36 mouse cellular contexts compared by ENCODE assay signal in genomic region chr15:20458508-20458907, GRCm38 (mm10). TPM values are rescaled to one million over a fixed set of nuclear protein-coding genes. Genes with fewer than 3 reads are reported as not detected.
"Had no signal": no experiment of that assay in that cellular context is flagged by ENCODE, and none has a peak within 500 bp of the region (broad histone marks: within the 10 kb centered on the region; RNA-seq: fewer than 3 reads in every experiment).

No protein-coding gene starts in this region.

- DNase-seq: left cerebral cortex, postnatal 4 days; liver; liver, embryonic 13.5 days; liver, postnatal 0 days; lung, adult 18-20 months; lung, adult 2 months; lung, embryonic 14.5 days; lung, postnatal 10 days; lung, postnatal 14 days; lung, postnatal 36 days; lung, postnatal 4 days; midbrain, embryonic 14.5 days had no signal

- H3K9me3 ChIP-seq: limb, embryonic 10.5 days; limb, embryonic 12.5 days; limb, embryonic 13.5 days; limb, embryonic 15.5 days; liver, embryonic 12.5 days; liver, embryonic 13.5 days; liver, embryonic 15.5 days; lung, embryonic 15.5 days; megakaryocyte, embryonic 14.5 days; midbrain, embryonic 10.5 days; midbrain, embryonic 12.5 days; midbrain, embryonic 13.5 days; midbrain, embryonic 15.5 days had no signal

- H3K36me3 ChIP-seq: limb, embryonic 10.5 days; limb, embryonic 12.5 days; limb, embryonic 13.5 days; limb, embryonic 15.5 days; liver, embryonic 12.5 days; liver, embryonic 13.5 days; liver, embryonic 15.5 days; lung, embryonic 15.5 days; midbrain, embryonic 10.5 days; midbrain, embryonic 12.5 days; midbrain, embryonic 13.5 days; midbrain, embryonic 15.5 days had no signal

- H3K4me2 ChIP-seq: limb, embryonic 12.5 days; limb, embryonic 13.5 days; limb, embryonic 15.5 days; liver, embryonic 11.5 days; liver, embryonic 12.5 days; liver, embryonic 13.5 days; liver, embryonic 15.5 days; lung, embryonic 14.5 days; lung, embryonic 15.5 days; midbrain, embryonic 11.5 days; midbrain, embryonic 12.5 days; midbrain, embryonic 13.5 days; midbrain, embryonic 15.5 days had no signal

- H3K4me3 ChIP-seq: limb, embryonic 10.5 days; limb, embryonic 12.5 days; limb, embryonic 13.5 days; limb, embryonic 15.5 days; liver, embryonic 12.5 days; liver, embryonic 13.5 days; liver, embryonic 15.5 days; lung, embryonic 15.5 days; megakaryocyte, embryonic 14.5 days; midbrain, embryonic 10.5 days; midbrain, embryonic 12.5 days; midbrain, embryonic 13.5 days; midbrain, embryonic 15.5 days; myocyte had no signal

- H3K27ac ChIP-seq: limb, embryonic 10.5 days; limb, embryonic 12.5 days; limb, embryonic 13.5 days; limb, embryonic 15.5 days; liver, embryonic 12.5 days; liver, embryonic 13.5 days; liver, embryonic 14.5 days; liver, embryonic 15.5 days; lung, embryonic 15.5 days; macrophage; midbrain, embryonic 10.5 days; midbrain, embryonic 12.5 days; midbrain, embryonic 13.5 days; midbrain, embryonic 15.5 days had no signal

- ATAC-seq: liver, embryonic 12.5 days; liver, postnatal 0 days; lung, postnatal 0 days; midbrain, embryonic 13.5 days; midbrain, embryonic 15.5 days; midbrain, embryonic 16.5 days had no signal

- H3K4me1 ChIP-seq: limb, embryonic 10.5 days; limb, embryonic 12.5 days; limb, embryonic 13.5 days; limb, embryonic 15.5 days; liver, embryonic 12.5 days; liver, embryonic 13.5 days; liver, embryonic 15.5 days; lung, embryonic 15.5 days; megakaryocyte, embryonic 14.5 days; midbrain, embryonic 10.5 days; midbrain, embryonic 12.5 days; midbrain, embryonic 13.5 days; midbrain, embryonic 15.5 days had no signal

- H3K27me3 ChIP-seq: limb, embryonic 12.5 days; limb, embryonic 13.5 days; limb, embryonic 15.5 days; liver, embryonic 12.5 days; liver, embryonic 13.5 days; liver, embryonic 15.5 days; lung, embryonic 15.5 days; megakaryocyte, embryonic 14.5 days; midbrain, embryonic 12.5 days; midbrain, embryonic 13.5 days; midbrain, embryonic 15.5 days had no signal

- H3K9ac ChIP-seq: limb, embryonic 12.5 days; limb, embryonic 13.5 days; limb, embryonic 15.5 days; liver, embryonic 12.5 days; liver, embryonic 13.5 days; liver, embryonic 14.5 days; liver, embryonic 15.5 days; liver, postnatal 0 days; lung, embryonic 14.5 days; lung, embryonic 15.5 days; midbrain, embryonic 12.5 days; midbrain, embryonic 13.5 days; midbrain, embryonic 15.5 days had no signal

RNA-seq across cellular contexts. Expression of gene Cdh12, which starts 9.4 kb away (rescaled TPM):
- total RNA-seq: liver, adult 2 months; megakaryocyte, adult 5-6 weeks; megakaryocyte-erythroid progenitor cell, adult 5-6 weeks; monocyte, adult 5-6 weeks had no signal
- polyA plus RNA-seq: liver, adult 2 months; liver, embryonic 12.5 days; liver, embryonic 13.5 days; liver, embryonic 14.5 days; liver, embryonic 15.5 days; liver, embryonic 16.5 days; liver, postnatal 0 days; lung, adult 2 months; lung, postnatal 0 days; macrophage; myocyte had no signal
